Mouse (Mus musculus) neural tube, embryonic 14.5 days (tissue): ENCODE measurements around the gene Gm10663. TPM values are rescaled to one million over a fixed set of nuclear protein-coding genes. Genes with fewer than 3 reads are reported as not detected.

ENCODE experiments used
- ATAC-seq: fragments of 200-750 bp; cut with Nextera tagmentation; 2 replicates; pipeline ENCODE4 v1.8.0; 2017; ENCODE audit warnings: low read depth, mild to moderate bottlenecking, moderate TSS enrichment, moderate library complexity
- H3K27ac ChIP-seq: fragments of 300-500 bp; sonication (generic); 2 replicates; pipeline ENCODE4 v1.5.1; 2014; ENCODE audit warnings: low read depth, mild to moderate bottlenecking, control low read depth, low read length, moderate library complexity, mixed read lengths
- H3K27me3 ChIP-seq: fragments of 300-500 bp; sonication (generic); 2 replicates; pipeline ENCODE4 v1.6.1; 2014; ENCODE audit warnings: low read length; ENCODE audit not compliant: control insufficient read depth, insufficient read depth
- H3K36me3 ChIP-seq: fragments of 300-500 bp; sonication (generic); 2 replicates; pipeline ENCODE4 v1.6.1; 2014; ENCODE audit warnings: low read length, mixed read lengths; ENCODE audit not compliant: control insufficient read depth, insufficient read depth
- H3K4me1 ChIP-seq: fragments of 300-500 bp; sonication (generic); 2 replicates; pipeline ENCODE4 v1.6.1; 2014; ENCODE audit warnings: low read length; ENCODE audit not compliant: control insufficient read depth, insufficient read depth
- H3K4me2 ChIP-seq: fragments of 300-500 bp; sonication (generic); 2 replicates; pipeline ENCODE4 v1.6.1; 2014; ENCODE audit warnings: mild to moderate bottlenecking, low read depth, low read length, control low read depth
- H3K4me3 ChIP-seq: fragments of 300-500 bp; sonication (generic); 2 replicates; pipeline ENCODE4 v1.5.1; 2014; ENCODE audit warnings: low read depth, low read length, control low read depth, mixed read lengths
- H3K9ac ChIP-seq: fragments of 300-500 bp; sonication (generic); replicated peaks from 2 replicates; pipeline ENCODE4 v1.6.1; 2014; ENCODE audit warnings: low read depth, mild to moderate bottlenecking, control low read depth, low read length, mixed read lengths
- H3K9me3 ChIP-seq: fragments of 300-500 bp; sonication (generic); 2 replicates; pipeline ENCODE4 v1.6.1; 2016; ENCODE audit warnings: low read length; ENCODE audit not compliant: control insufficient read depth
- WGBS: fragments of 180-500 bp; shearing (Covaris S2); extraction: QIAGEN DNeasy Blood & Tissue Kit; methylation state at CpG from one replicate; pipeline ENCODE4 v1.1.7; 2014; 5-methylcytosine and 5-hydroxymethylcytosine counted together
- polyA plus RNA-seq: library from polyadenylated mRNA; unstranded; fragments of >200 nt; fragmentation: Nextera tagmentation; extraction: Ambion mirVana; gene quantifications from 2 replicates; pipeline ENCODE4 v1.2.1, GENCODE M21; 2014

Gene Gm10663
- polyA plus RNA-seq, 1 experiment from 2014 or later, result not detected

GRCm38 (mm10) chr8:65067694-65068472 is 7.0 kb upstream of the Gm10663 start:
- no peaks in the 10 kb centered on the region for H3K36me3 ChIP-seq
- WGBS, result 17% methylated on average over 10 of the region's 10 CpGs
- H3K9me3 ChIP-seq, result no peaks in the 10 kb centered on the region
- H3K4me2 ChIP-seq, result no peak overlapping the region
- ATAC-seq, result peak; percentile 68; the same call in 1 of the 2 replicates
- no peaks in the 10 kb centered on the region for H3K27me3 ChIP-seq
- H3K9ac ChIP-seq, result no peak overlapping the region
- H3K4me3 ChIP-seq, result no peak overlapping the region
- no peaks in the 10 kb centered on the region for H3K4me1 ChIP-seq
- H3K27ac ChIP-seq, result no peak overlapping the region

GRCm38 (mm10) chr8:65068473-65068819 is 6.4 kb upstream of the Gm10663 start:
- no peak overlapping the region for H3K4me2 ChIP-seq
- no peak overlapping the region for H3K27ac ChIP-seq
- ATAC-seq, result peak; percentile 54; the same call in 1 of the 2 replicates

GRCm38 (mm10) chr8:65070996-65071395 is 3.8 kb upstream of the Gm10663 start:
- Histone ChIP-seq H3K4me3 (no peak overlapping the region), H3K27ac (no peak overlapping the region), H3K27me3 (no peaks in the 10 kb centered on the region), H3K36me3 (no peaks in the 10 kb centered on the region), H3K9ac (no peak overlapping the region), H3K4me1 (no peaks in the 10 kb centered on the region), H3K9me3 (no peaks in the 10 kb centered on the region), H3K4me2 (no peak overlapping the region)
- no peak for ATAC-seq
- 36% methylated on average over 4 of the region's 4 CpGs for WGBS

More at GRCm38 (mm10) chr8:65068473-65068819, 6.4 kb upstream of the Gm10663 start:
- Histone ChIP-seq H3K4me3 (no peak overlapping the region), H3K9me3 (no peaks in the 10 kb centered on the region), H3K9ac (no peak overlapping the region), H3K27me3 (no peaks in the 10 kb centered on the region), H3K4me1 (no peaks in the 10 kb centered on the region), H3K36me3 (no peaks in the 10 kb centered on the region)
- 56% methylated on average over 4 of the region's 4 CpGs for WGBS

- no peak for ATAC-seq
- Histone ChIP-seq H3K27ac (no peak overlapping the region), H3K4me2 (no peak overlapping the region), H3K4me1 (no peaks in the 10 kb centered on the region), H3K36me3 (no peaks in the 10 kb centered on the region), H3K9ac (no peak overlapping the region), H3K9me3 (no peaks in the 10 kb centered on the region), H3K4me3 (no peak overlapping the region), H3K27me3 (no peaks in the 10 kb centered on the region)
- 84% methylated on average over 9 of the region's 9 CpGs for WGBS
These were observed 5.9 kb downstream of the Gm10663 start for GRCm38 (mm10) chr8:65080731-65081130.

GRCm38 (mm10) chr8:65085680-65086079 is 10.8 kb downstream of the Gm10663 start:
- H3K36me3 ChIP-seq, result no peaks in the 10 kb centered on the region
- no peak overlapping the region for H3K4me2 ChIP-seq
- no peaks in the 10 kb centered on the region for H3K4me1 ChIP-seq
- H3K4me3 ChIP-seq, result no peak overlapping the region
- 78% methylated on average over 2 of the region's 2 CpGs for WGBS
- H3K9ac ChIP-seq, result no peak overlapping the region
- ATAC-seq, result no peak
- no peaks in the 10 kb centered on the region for H3K27me3 ChIP-seq
- no peaks in the 10 kb centered on the region for H3K9me3 ChIP-seq
- no peak overlapping the region for H3K27ac ChIP-seq

- no peak overlapping the region for H3K4me2 ChIP-seq
- no peaks in the 10 kb centered on the region for H3K9me3 ChIP-seq
- no peak overlapping the region for H3K27ac ChIP-seq
- ATAC-seq, result no peak
- no peaks in the 10 kb centered on the region for H3K36me3 ChIP-seq
- no peak overlapping the region for H3K4me3 ChIP-seq
- H3K9ac ChIP-seq, result no peak overlapping the region
- no peaks in the 10 kb centered on the region for H3K4me1 ChIP-seq
- 75% methylated on average over 8 of the region's 8 CpGs for WGBS
- no peaks in the 10 kb centered on the region for H3K27me3 ChIP-seq
These were observed 12.9 kb downstream of the Gm10663 start for GRCm38 (mm10) chr8:65087711-65088110.

GRCm38 (mm10) chr8:65088120-65088519 is 13.3 kb downstream of the Gm10663 start:
- Histone ChIP-seq H3K9me3 (no peaks in the 10 kb centered on the region), H3K9ac (no peak overlapping the region), H3K4me2 (no peak overlapping the region), H3K4me1 (no peaks in the 10 kb centered on the region), H3K36me3 (no peaks in the 10 kb centered on the region), H3K4me3 (no peak overlapping the region), H3K27ac (no peak overlapping the region), H3K27me3 (no peaks in the 10 kb centered on the region)
- 87% methylated on average over 12 of the region's 12 CpGs for WGBS
- no peak for ATAC-seq

GRCm38 (mm10) chr8:65089781-65090180 is 14.9 kb downstream of the Gm10663 start:
- Histone ChIP-seq H3K9ac (no peak overlapping the region), H3K36me3 (no peaks in the 10 kb centered on the region), H3K4me2 (no peak overlapping the region), H3K9me3 (no peaks in the 10 kb centered on the region), H3K27ac (no peak overlapping the region), H3K27me3 (no peaks in the 10 kb centered on the region), H3K4me1 (no peaks in the 10 kb centered on the region), H3K4me3 (no peak overlapping the region)
- ATAC-seq, result peak; percentile 68; the same call in 1 of the 2 replicates
- 14% methylated on average over 7 of the region's 7 CpGs for WGBS

GRCm38 (mm10) chr8:65097760-65098415 is 23.1 kb downstream of the Gm10663 start:
- Histone ChIP-seq H3K4me1 (no peaks in the 10 kb centered on the region), H3K36me3 (no peaks in the 10 kb centered on the region), H3K27ac (no peak overlapping the region), H3K4me2 (no peak overlapping the region), H3K9ac (no peak overlapping the region), H3K27me3 (no peaks in the 10 kb centered on the region), H3K4me3 (no peak overlapping the region), H3K9me3 (no peaks in the 10 kb centered on the region)
- ATAC-seq, result no peak
- WGBS, result 69% methylated on average over 7 of the region's 7 CpGs
